In genomic region chr14:49316493-49316894, GRCm38 (mm10) we compare ENCODE assay signal across 19 mouse cellular contexts.
DNase-seq lines count a peak whose midpoint lies in the region; ATAC-seq lines count a peak whose summit lies in the region.
"Had no signal": no experiment of that assay in that cellular context is flagged by ENCODE, and none has a peak within 500 bp of the region (broad histone marks: within the 10 kb centered on the region; RNA-seq: fewer than 3 reads in every experiment).

No protein-coding gene starts in this region.

- peaks cover 11% of the 10 kb centered on the region for H3K4me1 ChIP-seq in hindbrain, embryonic 15.5 days (replicated peaks)
- H3K4me1 ChIP-seq in hindbrain, embryonic 13.5 days (replicated peaks), result peaks cover 17% of the 10 kb centered on the region
- peaks cover 36% of the 10 kb centered on the region for H3K4me1 ChIP-seq in forebrain, embryonic 13.5 days
- H3K4me1 ChIP-seq in midbrain, embryonic 15.5 days, result peaks cover 14% of the 10 kb centered on the region

- peak; percentile 12 for DNase-seq in embryo, embryonic 11 days
- DNase-seq in yolk sac, embryonic 10.5 days (ENCODE audit: low spot score), result no peak
- DNase-seq in cerebellum, adult 9-11 months, result no peak
- DNase-seq: adrenal gland, adult 8-10 months; cerebellum, postnatal 10 days; heart, postnatal 10 days; kidney, adult 18-20 months; kidney, postnatal 36 days; lung, adult 2 months; right cerebral cortex, postnatal 4 days had no signal

- no peak overlapping the region for H3K4me2 ChIP-seq in hindbrain, embryonic 15.5 days
- no peak overlapping the region for H3K4me2 ChIP-seq in hindbrain, embryonic 13.5 days
- H3K4me2 ChIP-seq in forebrain, embryonic 13.5 days, result no peak overlapping the region
- no peak overlapping the region; the same call in 1 of the 2 replicates for H3K4me2 ChIP-seq in midbrain, embryonic 15.5 days
- H3K4me2 ChIP-seq: heart, embryonic 11.5 days; liver, embryonic 11.5 days had no signal

- no peak overlapping the region for H3K9ac ChIP-seq in hindbrain, embryonic 15.5 days
- no peak overlapping the region for H3K9ac ChIP-seq in hindbrain, embryonic 13.5 days
- no peak overlapping the region for H3K9ac ChIP-seq in forebrain, embryonic 13.5 days
- no peak overlapping the region for H3K9ac ChIP-seq in midbrain, embryonic 15.5 days

- H3K9me3 ChIP-seq in hindbrain, embryonic 15.5 days, result no peaks in the 10 kb centered on the region
- no peaks in the 10 kb centered on the region for H3K9me3 ChIP-seq in hindbrain, embryonic 13.5 days
- no peaks in the 10 kb centered on the region for H3K9me3 ChIP-seq in forebrain, embryonic 13.5 days (replicated peaks)
- H3K9me3 ChIP-seq in midbrain, embryonic 15.5 days, result no peaks in the 10 kb centered on the region
- H3K9me3 ChIP-seq: limb, embryonic 10.5 days had no signal

- ATAC-seq in hindbrain, embryonic 15.5 days (ENCODE audit: low FRiP score, low read depth), result peak; percentile 75; the same call in 1 of the 2 replicates
- ATAC-seq in hindbrain, embryonic 13.5 days (ENCODE audit: low FRiP score), result no peak
- ATAC-seq in forebrain, embryonic 13.5 days, result peak; percentile 22; the same call in 1 of the 2 replicates
- ATAC-seq in midbrain, embryonic 15.5 days (replicated peaks), result peak; percentile 85

- 18% methylated on average over 5 of the region's 5 CpGs for WGBS in hindbrain, embryonic 15.5 days
- 17% methylated on average over 5 of the region's 5 CpGs for WGBS in hindbrain, embryonic 13.5 days
- WGBS in forebrain, embryonic 13.5 days, result 9% methylated on average over 5 of the region's 5 CpGs
- WGBS in midbrain, embryonic 15.5 days, result 10% methylated on average over 5 of the region's 5 CpGs

- no peak overlapping the region for H3K4me3 ChIP-seq in hindbrain, embryonic 15.5 days
- no peak overlapping the region for H3K4me3 ChIP-seq in hindbrain, embryonic 13.5 days
- H3K4me3 ChIP-seq in forebrain, embryonic 13.5 days, result no peak overlapping the region
- H3K4me3 ChIP-seq in midbrain, embryonic 15.5 days, result no peak overlapping the region
- H3K4me3 ChIP-seq: left cerebral cortex, adult 2 months; limb, embryonic 10.5 days had no signal

- no peaks in the 10 kb centered on the region for H3K27me3 ChIP-seq in hindbrain, embryonic 15.5 days
- H3K27me3 ChIP-seq in hindbrain, embryonic 13.5 days, result no peaks in the 10 kb centered on the region
- H3K27me3 ChIP-seq in forebrain, embryonic 13.5 days, result no peaks in the 10 kb centered on the region
- H3K27me3 ChIP-seq in midbrain, embryonic 15.5 days (replicated peaks), result no peaks in the 10 kb centered on the region

- no peaks in the 10 kb centered on the region for H3K36me3 ChIP-seq in hindbrain, embryonic 15.5 days
- H3K36me3 ChIP-seq in hindbrain, embryonic 13.5 days, result no peaks in the 10 kb centered on the region
- H3K36me3 ChIP-seq in forebrain, embryonic 13.5 days (ENCODE audit: poor library complexity, severe bottlenecking), result no peaks in the 10 kb centered on the region
- H3K36me3 ChIP-seq in midbrain, embryonic 15.5 days (replicated peaks), result no peaks in the 10 kb centered on the region
- H3K36me3 ChIP-seq: limb, embryonic 10.5 days had no signal

- H3K27ac ChIP-seq in hindbrain, embryonic 15.5 days (replicated peaks), result no peak overlapping the region
- H3K27ac ChIP-seq in hindbrain, embryonic 13.5 days, result no peak overlapping the region
- H3K27ac ChIP-seq in forebrain, embryonic 13.5 days, result no peak overlapping the region
- H3K27ac ChIP-seq in midbrain, embryonic 15.5 days, result 0 out of 2 replicates have a peak overlapping the region, but pooled peaks have one; percentile 19
- H3K27ac ChIP-seq: left cerebral cortex, adult 2 months; limb, embryonic 10.5 days; macrophage had no signal
